Mouse (Mus musculus) gastrocnemius, adult 8-10 months (tissue): ENCODE results near the gene Mcoln1. TPM values are rescaled to one million over a fixed set of nuclear protein-coding genes. Genes with fewer than 3 reads are reported as not detected.

Experiments used
- total RNA-seq, 4 experiments: library from RNA; stranded (reverse); gene quantifications; 2 replicates each; pipeline ENCODE4 v1.2.4; 2022

Mcoln1 gene
- total RNA-seq, 4 experiments from 2014 or later, result 21.5 to 23.2 (median 22.0) TPM

Other genes starting within 250 kb of the Mcoln1 start
- 10 to 100 TPM; 60.4 to 66.9 (median 64.0) TPM for gene Insr, start 220.8 kb upstream of the Mcoln1 start, total RNA-seq
- gene A430078G23Rik, start 147.0 kb upstream of the Mcoln1 start, total RNA-seq, result not detected
- gene Arhgef18, start 107.5 kb upstream of the Mcoln1 start, total RNA-seq, result 10 to 100 TPM in 1 of 4 experiments, 1 to 10 TPM in 3; 7.4 to 11.5 (median 9.2) TPM
- gene Pex11g, start 32.8 kb upstream of the Mcoln1 start, total RNA-seq, result 1 to 10 TPM; 2.0 to 3.2 (median 2.7) TPM
- gene Tex45, start 29.6 kb upstream of the Mcoln1 start, total RNA-seq, result not detected
- gene Zfp358, start 7.3 kb upstream of the Mcoln1 start, total RNA-seq, result 10 to 100 TPM; 39.0 to 44.5 (median 41.3) TPM
- gene Pnpla6, start 14.9 kb downstream of the Mcoln1 start, total RNA-seq, result 1 to 10 TPM; 5.8 to 9.8 (median 7.9) TPM
- gene C330021F23Rik, start 67.5 kb downstream of the Mcoln1 start, total RNA-seq, result not detected
- gene Camsap3, start 86.8 kb downstream of the Mcoln1 start, total RNA-seq, result under 1 TPM; 0.12 to 0.46 (median 0.24) TPM
- 10 to 100 TPM in 3 of 4 experiments, 1 to 10 TPM in 1; 9.5 to 12.2 (median 11.2) TPM for gene Xab2, start 120.9 kb downstream of the Mcoln1 start, total RNA-seq
- 10 to 100 TPM; 80.6 to 87.8 (median 85.1) TPM for gene Pet100, start 121.1 kb downstream of the Mcoln1 start, total RNA-seq
- not detected for gene Pcp2, start 125.1 kb downstream of the Mcoln1 start, total RNA-seq
- 1 to 10 TPM; 2.6 to 6.3 (median 3.8) TPM for gene Stxbp2, start 130.5 kb downstream of the Mcoln1 start, total RNA-seq
- 1 to 10 TPM; 1.3 to 8.8 (median 3.2) TPM for gene Retn, start 155.3 kb downstream of the Mcoln1 start, total RNA-seq
- gene Mcemp1, start 165.3 kb downstream of the Mcoln1 start, total RNA-seq, result not detected
- gene Fcor, start 171.9 kb downstream of the Mcoln1 start, total RNA-seq, result 1 to 10 TPM in 3 of 4 experiments, not detected in 1; 1.3 to 2.1 (median 2.1) TPM
- gene Trappc5, start 175.8 kb downstream of the Mcoln1 start, total RNA-seq, result 10 to 100 TPM; 19.5 to 22.7 (median 20.3) TPM
- not detected for gene Fcer2a, start 193.7 kb downstream of the Mcoln1 start, total RNA-seq
- gene Clec4g, start 220.2 kb downstream of the Mcoln1 start, total RNA-seq, result not detected
- 1 to 10 TPM in 1 of 4 experiments, under 1 TPM in 3; 0.19 to 1.2 (median 0.38) TPM for gene Cd209a, start 248.5 kb downstream of the Mcoln1 start, total RNA-seq